Mouse (Mus musculus): ENCODE data around the gene Nsun6.

- TF ChIP-seq EP300 (IDR thresholded peaks at IDR 0.05; ENCODE audit: low read depth) (no peak), CTCF (IDR thresholded peaks at IDR 0.05; ENCODE audit: low read depth) (no peak)
Measured at GRCm38 (mm10) chr2:15065447-15065846, 10.6 kb upstream of the Nsun6 start.
